Mouse (Mus musculus) hindbrain, embryonic 10.5 days (tissue): Measurements from ENCODE around the gene Phf11c. TPM values are rescaled to one million over a fixed set of nuclear protein-coding genes. Genes with fewer than 3 reads are reported as not detected.
"Not testable (repeated sequence)": the region's sequence is repeated elsewhere in the genome, so short reads cannot be mapped to it uniquely, and the experiment has no call there.

Experiments
- DNase-seq: peaks from one replicate; pipeline ENCODE4 v3.0.0-alpha.2; 2017; ENCODE audit warnings: low spot score
- H3K27ac ChIP-seq: fragments of 300-500 bp; sonication (generic); 2 replicates; pipeline ENCODE4 v1.5.1; 2016; ENCODE audit warnings: mild to moderate bottlenecking, moderate library complexity
- H3K27me3 ChIP-seq: fragments of 300-500 bp; sonication (generic); 2 replicates; pipeline ENCODE4 v1.6.1; 2016; ENCODE audit warnings: mild to moderate bottlenecking; ENCODE audit not compliant: poor library complexity, insufficient read depth, severe bottlenecking
- H3K36me3 ChIP-seq: fragments of 300-500 bp; sonication (generic); 2 replicates; pipeline ENCODE4 v1.6.1; 2016; ENCODE audit warnings: mild to moderate bottlenecking, moderate library complexity
- H3K4me1 ChIP-seq: fragments of 300-500 bp; sonication (generic); replicated peaks from 2 replicates; pipeline ENCODE4 v1.6.1; 2016; ENCODE audit warnings: mild to moderate bottlenecking
- H3K4me3 ChIP-seq: fragments of 300-500 bp; sonication (generic); 2 replicates; pipeline ENCODE4 v1.5.1; 2016; ENCODE audit warnings: mild to moderate bottlenecking, moderate library complexity
- H3K9me3 ChIP-seq: fragments of 300-500 bp; sonication (generic); 2 replicates; pipeline ENCODE4 v1.6.1; 2016; ENCODE audit warnings: mild to moderate bottlenecking, moderate library complexity
- WGBS: fragments of 180-500 bp; shearing (Covaris S2); methylation state at CpG from one replicate; pipeline ENCODE4 v1.1.7; 2016; 5-methylcytosine and 5-hydroxymethylcytosine counted together
- polyA plus RNA-seq: library from polyadenylated mRNA; unstranded; fragments of >200 nt; fragmentation: Nextera tagmentation; extraction: Ambion mirVana; gene quantifications from 2 replicates; pipeline ENCODE4 v1.2.1, GENCODE M21; 2016

The Phf11c gene
- polyA plus RNA-seq, 1 experiment from 2014 or later: 0.42 TPM

GRCm38 (mm10) chr14:59396999-59397398 lies 1.8 kb upstream of the Phf11c start:
- no peak for DNase-seq
- no peak overlapping the region for H3K4me3 ChIP-seq
- H3K36me3 ChIP-seq: peaks cover 12% of the 10 kb centered on the region
- WGBS: 86% methylated on average over 2 of the region's 2 CpGs
- no peaks in the 10 kb centered on the region for H3K4me1 ChIP-seq
- no peaks in the 10 kb centered on the region for H3K9me3 ChIP-seq
- no peaks in the 10 kb centered on the region for H3K27me3 ChIP-seq
- H3K27ac ChIP-seq: no peak overlapping the region

- not testable (repeated sequence) for H3K36me3 ChIP-seq, DNase-seq, H3K4me1 ChIP-seq, H3K4me3 ChIP-seq, H3K9me3 ChIP-seq, H3K27me3 ChIP-seq, H3K27ac ChIP-seq
- 76% methylated on average over 4 of the region's 4 CpGs for WGBS
Observed at GRCm38 (mm10) chr14:59390181-59390580, 5.0 kb downstream of the Phf11c start.

GRCm38 (mm10) chr14:59389532-59389931 lies 5.6 kb downstream of the Phf11c start:
- no peaks in the 10 kb centered on the region for H3K27me3 ChIP-seq
- H3K27ac ChIP-seq: no peak overlapping the region
- no peak overlapping the region for H3K4me3 ChIP-seq
- no peaks in the 10 kb centered on the region for H3K9me3 ChIP-seq
- H3K4me1 ChIP-seq: no peaks in the 10 kb centered on the region
- DNase-seq: no peak
- H3K36me3 ChIP-seq: no peaks in the 10 kb centered on the region
- 73% methylated on average over 1 of the region's 1 CpGs for WGBS

GRCm38 (mm10) chr14:59370348-59371068 lies 24.7 kb downstream of the Phf11c start:
- no peaks in the 10 kb centered on the region for H3K27me3 ChIP-seq
- no peak overlapping the region for H3K27ac ChIP-seq
- peaks cover 16% of the 10 kb centered on the region for H3K9me3 ChIP-seq
- no peak for DNase-seq
- no peak overlapping the region for H3K4me3 ChIP-seq
- no peaks in the 10 kb centered on the region for H3K36me3 ChIP-seq
- H3K4me1 ChIP-seq: no peaks in the 10 kb centered on the region
- 93% methylated on average over 25 of the region's 25 CpGs for WGBS

GRCm38 (mm10) chr14:59366386-59367105 lies 28.6 kb downstream of the Phf11c start:
- H3K27ac ChIP-seq: no peak overlapping the region
- no peaks in the 10 kb centered on the region for H3K27me3 ChIP-seq
- no peak for DNase-seq
- H3K4me1 ChIP-seq: no peaks in the 10 kb centered on the region
- H3K4me3 ChIP-seq: no peak overlapping the region
- H3K9me3 ChIP-seq: peaks cover 12% of the 10 kb centered on the region
- H3K36me3 ChIP-seq: no peaks in the 10 kb centered on the region
- 89% methylated on average over 8 of the region's 8 CpGs for WGBS

- no peak within 1 kb of the TSS for H3K27ac ChIP-seq
- H3K9me3 ChIP-seq: no peaks in the 10 kb centered on the region
- H3K27me3 ChIP-seq: no peaks in the 10 kb centered on the region
- DNase-seq: no peak
- H3K36me3 ChIP-seq: no peaks in the 10 kb centered on the region
- no peak within 1 kb of the TSS for H3K4me3 ChIP-seq
- H3K4me1 ChIP-seq: no peaks in the 10 kb centered on the region
- WGBS: 85% methylated on average over 6 of the region's 6 CpGs
Observed at GRCm38 (mm10) chr14:59365244-59365644, 29.9 kb downstream of the Phf11c start, which contains the start of gene Phf11d. Phf11d (minus strand) TSS chr14:59365470.

DNA sequence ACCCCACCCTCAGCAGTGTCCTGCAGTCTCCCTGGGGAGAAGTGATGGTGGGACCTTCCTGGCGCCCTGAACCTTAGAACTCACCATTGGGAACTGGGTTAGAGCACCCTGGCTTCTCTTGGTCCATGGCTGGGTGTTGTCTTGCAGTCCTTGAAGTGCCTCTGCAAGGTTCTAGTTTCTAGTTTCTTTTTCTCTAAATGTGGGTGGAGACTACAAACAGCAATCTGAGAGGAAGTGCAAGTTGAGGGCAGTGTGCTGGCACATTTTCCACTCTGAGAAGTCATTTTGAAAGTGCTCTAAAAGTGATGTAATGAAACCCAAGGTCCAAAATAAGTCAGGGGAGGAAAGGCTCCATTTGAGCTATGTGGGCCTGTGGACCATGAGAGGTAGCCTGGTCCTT lies 54.0 kb downstream of the Phf11c start, which contains the start of gene Phf11b:
TSS of gene Phf11b (minus strand) at position 163 of the 400 bp plus-strand sequence.
- 72% methylated on average over 1 of the region's 1 CpGs for WGBS
- not testable (repeated sequence) for H3K27me3 ChIP-seq, DNase-seq, H3K4me1 ChIP-seq, H3K27ac ChIP-seq, H3K36me3 ChIP-seq, H3K4me3 ChIP-seq, H3K9me3 ChIP-seq

GRCm38 (mm10) chr14:59339541-59339940 lies 55.6 kb downstream of the Phf11c start:
- Histone ChIP-seq H3K4me1 (no peaks in the 10 kb centered on the region), H3K4me3 (no peak overlapping the region), H3K27ac (no peak overlapping the region), H3K27me3 (no peaks in the 10 kb centered on the region), H3K9me3 (no peaks in the 10 kb centered on the region), H3K36me3 (no peaks in the 10 kb centered on the region)
- no peak for DNase-seq
- 92% methylated on average over 1 of the region's 1 CpGs for WGBS

GRCm38 (mm10) chr14:59336056-59336455 lies 59.1 kb downstream of the Phf11c start:
- H3K9me3 ChIP-seq, H3K36me3 ChIP-seq, DNase-seq, H3K4me3 ChIP-seq, H3K27me3 ChIP-seq, H3K27ac ChIP-seq, H3K4me1 ChIP-seq: not testable (repeated sequence)
- 88% methylated on average over 3 of the region's 3 CpGs for WGBS

Other genes starting within 250 kb of the Phf11c start
- not detected in 2 replicates for gene Gm5142, start 216.6 kb downstream of the Phf11c start, polyA plus RNA-seq
- gene Rcbtb1, start 194.2 kb downstream of the Phf11c start, polyA plus RNA-seq: 97.6 and 109 TPM in 2 replicates
- gene Gm6904, start 135.2 kb downstream of the Phf11c start, polyA plus RNA-seq: not detected in 2 replicates
- gene Phf11a, start 97.9 kb downstream of the Phf11c start, polyA plus RNA-seq: not detected in 2 replicates
- gene Phf11b, start 54.0 kb downstream of the Phf11c start, polyA plus RNA-seq: 0.21 TPM in 1 of 2 replicates, not detected in the other
- 0.25 TPM in 1 of 2 replicates, not detected in the other for gene Phf11d, start 29.9 kb downstream of the Phf11c start, polyA plus RNA-seq
- gene Setdb2, start 45.5 kb upstream of the Phf11c start, polyA plus RNA-seq: 12.1 and 12.6 TPM in 2 replicates
- 38.3 and 44.3 TPM in 2 replicates for gene Cab39l, start 45.6 kb upstream of the Phf11c start, polyA plus RNA-seq
- 23.5 and 26.3 TPM in 2 replicates for gene Cdadc1, start 202.6 kb upstream of the Phf11c start, polyA plus RNA-seq
- 15.0 and 17.1 TPM in 2 replicates for gene Shisa2, start 229.9 kb upstream of the Phf11c start, polyA plus RNA-seq